Mouse (Mus musculus) embryonic facial prominence, embryonic 11.5 days (tissue): Measurements from ENCODE around the gene Tmem11. TPM values are rescaled to one million over a fixed set of nuclear protein-coding genes. Genes with fewer than 3 reads are reported as not detected.
A peak's percentile ranks its signal among the peaks of the same experiment; 100 is the strongest.
"Not testable (repeated sequence)": the region's sequence is repeated elsewhere in the genome, so short reads cannot be mapped to it uniquely, and the experiment has no call there.

Source experiments
- ATAC-seq: fragments of 200-750 bp; cut with Nextera tagmentation; replicated peaks from 2 replicates; pipeline ENCODE4 v1.8.0; 2017; ENCODE audit warnings: low read depth; ENCODE audit not compliant: insufficient number of reproducible peaks, low FRiP score, low TSS enrichment
- DNase-seq: peaks from one replicate; pipeline ENCODE4 v3.0.0-alpha.2; 2015; ENCODE audit warnings: low spot score
- H3K27ac ChIP-seq: fragments of 300-500 bp; sonication (generic); replicated peaks from 2 replicates; pipeline ENCODE4 v1.5.1; 2014; ENCODE audit warnings: mild to moderate bottlenecking, low read depth, low read length, control low read depth
- H3K27me3 ChIP-seq: fragments of 300-500 bp; sonication (generic); 2 replicates; pipeline ENCODE4 v1.6.1; 2014; ENCODE audit warnings: mild to moderate bottlenecking, low read length, moderate library complexity, mixed read lengths; ENCODE audit not compliant: control insufficient read depth, insufficient read depth
- H3K36me3 ChIP-seq: fragments of 300-500 bp; sonication (generic); replicated peaks from 2 replicates; pipeline ENCODE4 v1.6.1; 2014; ENCODE audit warnings: low read depth, mild to moderate bottlenecking, low read length, moderate library complexity, mixed read lengths; ENCODE audit not compliant: control insufficient read depth, insufficient read depth
- H3K4me1 ChIP-seq: fragments of 300-500 bp; sonication (generic); 2 replicates; pipeline ENCODE4 v1.6.1; 2014; ENCODE audit warnings: low read length, mixed read lengths; ENCODE audit not compliant: control insufficient read depth, insufficient read depth
- H3K4me2 ChIP-seq: fragments of 300-500 bp; sonication (generic); 2 replicates; pipeline ENCODE4 v1.6.1; 2014; ENCODE audit warnings: low read depth, mild to moderate bottlenecking, control low read depth, low read length, moderate library complexity
- H3K4me3 ChIP-seq: fragments of 300-500 bp; sonication (generic); 2 replicates; pipeline ENCODE4 v1.5.1; 2014; ENCODE audit warnings: low read depth, low read length, control low read depth
- H3K9ac ChIP-seq: fragments of 300-500 bp; sonication (generic); replicated peaks from 2 replicates; pipeline ENCODE4 v1.6.1; 2014; ENCODE audit warnings: mild to moderate bottlenecking, control low read depth, low read length
- H3K9me3 ChIP-seq: fragments of 300-500 bp; sonication (generic); replicated peaks from 2 replicates; pipeline ENCODE4 v1.6.1; 2016; ENCODE audit warnings: mild to moderate bottlenecking, low read length, inconsistent platforms, mixed read lengths; ENCODE audit not compliant: control insufficient read depth
- WGBS: fragments of 180-500 bp; shearing (Covaris S2); extraction: QIAGEN DNeasy Blood & Tissue Kit; methylation state at CpG from one replicate; pipeline ENCODE4 v1.1.7; 2014; 5-methylcytosine and 5-hydroxymethylcytosine counted together
- polyA plus RNA-seq: library from polyadenylated mRNA; unstranded; fragments of >200 nt; fragmentation: Nextera tagmentation; extraction: Ambion mirVana; gene quantifications from 2 replicates; pipeline ENCODE4 v1.2.1, GENCODE M21; 2014

The Tmem11 gene
- polyA plus RNA-seq, 1 experiment from 2014 or later = 60.4 TPM

- Histone ChIP-seq H3K27me3 (no peaks in the 10 kb centered on the region), H3K9me3 (no peaks in the 10 kb centered on the region), H3K27ac (no peak overlapping the region), H3K4me1 (peaks cover 5% of the 10 kb centered on the region; the same call in 1 of the 2 replicates), H3K4me2 (no peak overlapping the region), H3K4me3 (no peak overlapping the region), H3K9ac (no peak overlapping the region), H3K36me3 (no peaks in the 10 kb centered on the region; the same call in 1 of the 2 replicates)
- DNase-seq (no peak), ATAC-seq (no peak)
- WGBS = 94% methylated on average over 4 of the region's 4 CpGs
Measured at GRCm38 (mm10) chr11:60880559-60880958, 1.5 kb upstream of the Tmem11 start.

- WGBS = 2% methylated on average over 11 of the region's 11 CpGs
- Histone ChIP-seq H3K4me2 (peak overlapping the region; percentile 48), H3K36me3 (no peaks in the 10 kb centered on the region; the same call in 1 of the 2 replicates), H3K27me3 (no peaks in the 10 kb centered on the region), H3K27ac (peak overlapping the region; percentile 63; the same call in 1 of the 2 replicates), H3K9me3 (no peaks in the 10 kb centered on the region), H3K9ac (peak overlapping the region; percentile 62), H3K4me3 (peak overlapping the region; percentile 96), H3K4me1 (peaks cover 5% of the 10 kb centered on the region; the same call in 1 of the 2 replicates)
- DNase-seq = peak; percentile 75
- no peak for ATAC-seq
Measured at GRCm38 (mm10) chr11:60879423-60879822, 351 bp upstream of the Tmem11 start.

- Histone ChIP-seq H3K4me1 (peaks cover 5% of the 10 kb centered on the region; the same call in 1 of the 2 replicates), H3K9me3 (no peaks in the 10 kb centered on the region), H3K4me2 (peak overlapping the region; percentile 61), H3K36me3 (no peaks in the 10 kb centered on the region; the same call in 1 of the 2 replicates), H3K27me3 (no peaks in the 10 kb centered on the region), H3K4me3 (peak overlapping the region; percentile 96), H3K9ac (peak overlapping the region; percentile 93), H3K27ac (peak overlapping the region; percentile 82)
- under 1% methylated on average over 43 of the region's 52 CpGs for WGBS
- peak; percentile 72 for ATAC-seq
- DNase-seq = peak; percentile 62
Measured at GRCm38 (mm10) chr11:60878056-60878612, 938 bp downstream of the Tmem11 start.

GRCm38 (mm10) chr11:60873101-60873500 lies 6.0 kb downstream of the Tmem11 start:
- Histone ChIP-seq H3K36me3 (no peaks in the 10 kb centered on the region; the same call in 1 of the 2 replicates), H3K4me2 (no peak overlapping the region), H3K9ac (no peak overlapping the region), H3K27me3 (no peaks in the 10 kb centered on the region), H3K4me3 (no peak overlapping the region), H3K4me1 (peaks cover 5% of the 10 kb centered on the region; the same call in 1 of the 2 replicates), H3K27ac (no peak overlapping the region), H3K9me3 (no peaks in the 10 kb centered on the region)
- DNase-seq (no peak), ATAC-seq (no peak)
- whole genome bisulfite sequencing = 85% methylated on average over 6 of the region's 6 CpGs

- no peaks in the 10 kb centered on the region for H3K27me3 ChIP-seq
- ATAC-seq (no peak), DNase-seq (no peak)
- H3K9me3 ChIP-seq = no peaks in the 10 kb centered on the region
- no peak overlapping the region for H3K4me2 ChIP-seq
- no peak overlapping the region for H3K27ac ChIP-seq
- H3K9ac ChIP-seq = no peak overlapping the region
- WGBS = 81% methylated on average over 4 of the region's 4 CpGs
- H3K36me3 ChIP-seq = no peaks in the 10 kb centered on the region; the same call in none of the 2 replicates
- H3K4me1 ChIP-seq = no peaks in the 10 kb centered on the region
- H3K4me3 ChIP-seq = no peak overlapping the region
Measured at GRCm38 (mm10) chr11:60871409-60871808, 7.7 kb downstream of the Tmem11 start.

- H3K27me3 ChIP-seq, H3K36me3 ChIP-seq, H3K27ac ChIP-seq, H3K4me3 ChIP-seq, H3K4me2 ChIP-seq, H3K9me3 ChIP-seq, H3K4me1 ChIP-seq, DNase-seq, ATAC-seq, H3K9ac ChIP-seq: not testable (repeated sequence)
- 99% methylated on average over 6 of the region's 6 CpGs for WGBS
Measured at GRCm38 (mm10) chr11:60869471-60869870, 9.6 kb downstream of the Tmem11 start.

GRCm38 (mm10) chr11:60867904-60868303 lies 11.2 kb downstream of the Tmem11 start:
- ATAC-seq (0 out of 2 replicates have a peak, but pooled peaks have one; percentile 74), DNase-seq (no peak)
- peaks cover 11% of the 10 kb centered on the region for H3K36me3 ChIP-seq
- no peaks in the 10 kb centered on the region for H3K9me3 ChIP-seq
- H3K4me3 ChIP-seq = no peak overlapping the region
- no peaks in the 10 kb centered on the region for H3K4me1 ChIP-seq
- no peak overlapping the region for H3K27ac ChIP-seq
- H3K27me3 ChIP-seq = no peaks in the 10 kb centered on the region
- 71% methylated on average over 8 of the region's 8 CpGs for WGBS
- H3K4me2 ChIP-seq = no peak overlapping the region
- no peak overlapping the region for H3K9ac ChIP-seq

- WGBS = 83% methylated on average over 3 of the region's 3 CpGs
- peaks cover 11% of the 10 kb centered on the region for H3K36me3 ChIP-seq
Measured at GRCm38 (mm10) chr11:60867456-60867855, 11.6 kb downstream of the Tmem11 start.

More at GRCm38 (mm10) chr11:60867456-60867855, 11.6 kb downstream of the Tmem11 start:
- no peak overlapping the region for H3K9ac ChIP-seq
- no peaks in the 10 kb centered on the region for H3K4me1 ChIP-seq
- H3K27me3 ChIP-seq = no peaks in the 10 kb centered on the region
- H3K4me2 ChIP-seq = no peak overlapping the region
- no peak overlapping the region for H3K27ac ChIP-seq
- DNase-seq (no peak), ATAC-seq (no peak)
- H3K4me3 ChIP-seq = no peak overlapping the region
- H3K9me3 ChIP-seq = no peaks in the 10 kb centered on the region
